12 mouse cellular contexts compared by ENCODE assay signal in genomic region chr6:134440023-134440422, GRCm38 (mm10). TPM values are rescaled to one million over a fixed set of nuclear protein-coding genes. Genes with fewer than 3 reads are reported as not detected.
DNase-seq lines count a peak whose midpoint lies in the region; ATAC-seq lines count a peak whose summit lies in the region.
"Had no signal": no experiment of that assay in that cellular context is flagged by ENCODE, and none has a peak within 500 bp of the region (broad histone marks: within the 10 kb centered on the region; RNA-seq: fewer than 3 reads in every experiment).

No protein-coding gene starts in this region.

- peaks cover 25% of the 10 kb centered on the region for H3K4me1 ChIP-seq in kidney, embryonic 16.5 days (ENCODE audit: insufficient read depth, low read length)
- peaks cover 17% of the 10 kb centered on the region for H3K4me1 ChIP-seq in forebrain, embryonic 12.5 days
- H3K4me1 ChIP-seq in hindbrain, embryonic 15.5 days (replicated peaks): peaks cover 19% of the 10 kb centered on the region
- H3K4me1 ChIP-seq in neural tube, embryonic 13.5 days (replicated peaks): peaks cover 20% of the 10 kb centered on the region

- H3K27me3 ChIP-seq in kidney, embryonic 16.5 days (ENCODE audit: insufficient read depth, low read length): no peaks in the 10 kb centered on the region
- no peaks in the 10 kb centered on the region for H3K27me3 ChIP-seq in forebrain, embryonic 12.5 days
- no peaks in the 10 kb centered on the region for H3K27me3 ChIP-seq in hindbrain, embryonic 15.5 days
- no peaks in the 10 kb centered on the region for H3K27me3 ChIP-seq in neural tube, embryonic 13.5 days
- H3K27me3 ChIP-seq: CH12.LX had no signal

- peak overlapping the region; percentile 34 for H3K4me3 ChIP-seq in kidney, embryonic 16.5 days (ENCODE audit: low read length)
- peak overlapping the region; percentile 21; the same call in 1 of the 2 replicates for H3K4me3 ChIP-seq in forebrain, embryonic 12.5 days (replicated peaks)
- peak overlapping the region; percentile 38 for H3K4me3 ChIP-seq in hindbrain, embryonic 15.5 days
- peak overlapping the region; percentile 25 for H3K4me3 ChIP-seq in neural tube, embryonic 13.5 days

- peak overlapping the region; percentile 62 for H3K4me2 ChIP-seq in kidney, embryonic 16.5 days (replicated peaks; ENCODE audit: low read depth, low read length)
- peak overlapping the region; percentile 52 for H3K4me2 ChIP-seq in forebrain, embryonic 12.5 days
- H3K4me2 ChIP-seq in hindbrain, embryonic 15.5 days: peak overlapping the region; percentile 70
- peak overlapping the region; percentile 57 for H3K4me2 ChIP-seq in neural tube, embryonic 13.5 days

- DNase-seq in kidney, adult 9 months: no peak
- no peak for DNase-seq in right cerebral cortex, adult 2 months (ENCODE audit: low spot score in 2 of 2)
- DNase-seq in layer of hippocampus, postnatal 36 days: no peak
- no peak for DNase-seq in left cerebral cortex, adult 18-20 months (ENCODE audit: low spot score in 2 of 2)
- DNase-seq: thymus, postnatal 36 days had no signal

- WGBS in kidney, embryonic 16.5 days: 18% methylated on average over 10 of the region's 10 CpGs
- 28% methylated on average over 10 of the region's 10 CpGs for WGBS in forebrain, embryonic 12.5 days
- WGBS in hindbrain, embryonic 15.5 days: 16% methylated on average over 10 of the region's 10 CpGs
- 34% methylated on average over 10 of the region's 10 CpGs for WGBS in neural tube, embryonic 13.5 days

- no peak for ATAC-seq in kidney, embryonic 16.5 days (ENCODE audit: low FRiP score, low TSS enrichment)
- ATAC-seq in forebrain, embryonic 12.5 days (ENCODE audit: low FRiP score): no peak; the same call in 1 of the 2 replicates
- no peak for ATAC-seq in hindbrain, embryonic 15.5 days (ENCODE audit: low FRiP score, low read depth)
- peak; percentile 24 for ATAC-seq in neural tube, embryonic 13.5 days (ENCODE audit: low read depth)

- H3K36me3 ChIP-seq in kidney, embryonic 16.5 days (ENCODE audit: insufficient read depth, low read length): peaks cover 4% of the 10 kb centered on the region
- peaks cover 6% of the 10 kb centered on the region for H3K36me3 ChIP-seq in forebrain, embryonic 12.5 days (replicated peaks)
- peaks cover 3% of the 10 kb centered on the region; the same call in 1 of the 2 replicates for H3K36me3 ChIP-seq in hindbrain, embryonic 15.5 days
- peaks cover 5% of the 10 kb centered on the region for H3K36me3 ChIP-seq in neural tube, embryonic 13.5 days

- H3K9me3 ChIP-seq in kidney, embryonic 16.5 days (ENCODE audit: low read length): no peaks in the 10 kb centered on the region
- no peaks in the 10 kb centered on the region for H3K9me3 ChIP-seq in forebrain, embryonic 12.5 days
- H3K9me3 ChIP-seq in hindbrain, embryonic 15.5 days: no peaks in the 10 kb centered on the region
- H3K9me3 ChIP-seq in neural tube, embryonic 13.5 days: no peaks in the 10 kb centered on the region

- H3K27ac ChIP-seq in kidney, embryonic 16.5 days (ENCODE audit: low read length): 0 out of 2 replicates have a peak overlapping the region, but pooled peaks have one; percentile 36
- H3K27ac ChIP-seq in forebrain, embryonic 12.5 days: peak overlapping the region; percentile 27; the same call in 1 of the 2 replicates
- peak overlapping the region; percentile 82 for H3K27ac ChIP-seq in hindbrain, embryonic 15.5 days (replicated peaks)
- peak overlapping the region; percentile 77 for H3K27ac ChIP-seq in neural tube, embryonic 13.5 days (replicated peaks)
- H3K27ac ChIP-seq: macrophage had no signal

- H3K9ac ChIP-seq in kidney, embryonic 16.5 days (replicated peaks; ENCODE audit: low read length): peak overlapping the region; percentile 52
- no peak overlapping the region for H3K9ac ChIP-seq in forebrain, embryonic 12.5 days
- H3K9ac ChIP-seq in hindbrain, embryonic 15.5 days: peak overlapping the region; percentile 39
- peak overlapping the region; percentile 61 for H3K9ac ChIP-seq in neural tube, embryonic 13.5 days

RNA-seq across cellular contexts. Expression of gene Bcl2l14, which starts 43.9 kb away (rescaled TPM):
- polyA plus RNA-seq in kidney, embryonic 16.5 days (2015; fragmentation: Nextera tagmentation; extraction: Ambion mirVana): 7.6 and 8.9 TPM in 2 replicates
- 0.21 and 0.34 TPM in 2 replicates for polyA plus RNA-seq in forebrain, embryonic 12.5 days (2016; fragmentation: Nextera tagmentation; extraction: Ambion mirVana)
- 0.12 TPM in 1 of 2 replicates, not detected in the other for polyA plus RNA-seq in hindbrain, embryonic 15.5 days (2015; fragmentation: Nextera tagmentation; extraction: Ambion mirVana)
- not detected in 2 replicates for polyA plus RNA-seq in neural tube, embryonic 13.5 days (2015; fragmentation: Nextera tagmentation; extraction: Ambion mirVana)
- not detected for total RNA-seq in layer of hippocampus, postnatal 36 days (2021)
- not detected for total RNA-seq in left cerebral cortex, adult 18-20 months (2021)
- total RNA-seq: gastrocnemius, postnatal 4 days had no signal

Comparison
In these comparisons a context has a peak if more than half of its experiments do, and no peak if none do; other contexts are left out.
1. H3K27ac ChIP-seq: peak in every context shown above with its lines; median percentile 82 in hindbrain, embryonic 15.5 days; 77 in neural tube, embryonic 13.5 days; 36 in kidney, embryonic 16.5 days; 27 in forebrain, embryonic 12.5 days.